Mouse (Mus musculus): Measurements from ENCODE around the gene Ssbp3. TPM values are rescaled to one million over a fixed set of nuclear protein-coding genes. Genes with fewer than 3 reads are reported as not detected.

Gene Ssbp3
- total RNA-seq, 2 experiments from 2014 or later: 157 TPM

- no peak for TF ChIP-seq CTCF (conservative IDR thresholded peaks at IDR 0.05)
- Histone ChIP-seq H3K27ac (no peak overlapping the region), H3K4me3 (no peak overlapping the region)
- no peak for DNase-seq (ENCODE audit: low spot score in 2 of 2)
These were observed 114.4 kb downstream of the Ssbp3 start for GRCm38 (mm10) chr4:107024899-107025298.

- Histone ChIP-seq H3K27ac (no peak overlapping the region), H3K4me3 (no peak overlapping the region)
- DNase-seq (ENCODE audit: low spot score in 2 of 2): no peak
- no peak for TF ChIP-seq CTCF (conservative IDR thresholded peaks at IDR 0.05)
These were observed 114.9 kb downstream of the Ssbp3 start for GRCm38 (mm10) chr4:107025369-107025768.

- no peak for TF ChIP-seq CTCF (conservative IDR thresholded peaks at IDR 0.05)
- no peak overlapping the region for H3K27ac ChIP-seq
- H3K4me3 ChIP-seq: no peak overlapping the region
- no peak for DNase-seq (ENCODE audit: low spot score in 2 of 2)
These were observed 116.0 kb downstream of the Ssbp3 start for GRCm38 (mm10) chr4:107026451-107026850.

GRCm38 (mm10) chr4:107035689-107036088, 125.2 kb downstream of the Ssbp3 start:
- DNase-seq (ENCODE audit: low spot score in 2 of 2): no peak
- H3K4me3 ChIP-seq: no peak overlapping the region
- TF ChIP-seq CTCF (conservative IDR thresholded peaks at IDR 0.05): no peak
- no peak overlapping the region for H3K27ac ChIP-seq

GRCm38 (mm10) chr4:107036985-107037384, 126.5 kb downstream of the Ssbp3 start:
- Histone ChIP-seq H3K27ac (no peak overlapping the region), H3K4me3 (no peak overlapping the region)
- TF ChIP-seq CTCF (conservative IDR thresholded peaks at IDR 0.05): no peak
- DNase-seq (ENCODE audit: low spot score in 2 of 2): no peak

GRCm38 (mm10) chr4:107038303-107038702, 127.8 kb downstream of the Ssbp3 start:
- no peak for TF ChIP-seq CTCF (conservative IDR thresholded peaks at IDR 0.05)
- Histone ChIP-seq H3K4me3 (no peak overlapping the region), H3K27ac (peak overlapping the region; percentile 43)
- DNase-seq (ENCODE audit: low spot score in 2 of 2): no peak

- no peak overlapping the region for H3K4me3 ChIP-seq
- DNase-seq (ENCODE audit: low spot score in 2 of 2): no peak
- TF ChIP-seq CTCF (conservative IDR thresholded peaks at IDR 0.05): no peak
- peak overlapping the region; percentile 43; the same call in 1 of the 2 replicates for H3K27ac ChIP-seq
These were observed 128.8 kb downstream of the Ssbp3 start for GRCm38 (mm10) chr4:107039270-107039669.

GRCm38 (mm10) chr4:107042304-107042703, 131.8 kb downstream of the Ssbp3 start:
- no peak for DNase-seq (ENCODE audit: low spot score in 2 of 2)
- Histone ChIP-seq H3K4me3 (no peak overlapping the region), H3K27ac (no peak overlapping the region)
- TF ChIP-seq CTCF (conservative IDR thresholded peaks at IDR 0.05): no peak

GRCm38 (mm10) chr4:107045188-107045587, 134.7 kb downstream of the Ssbp3 start:
- no peak for DNase-seq (ENCODE audit: low spot score in 2 of 2)
- no peak for TF ChIP-seq CTCF (conservative IDR thresholded peaks at IDR 0.05)
- Histone ChIP-seq H3K4me3 (no peak overlapping the region), H3K27ac (no peak overlapping the region)

- TF ChIP-seq CTCF (conservative IDR thresholded peaks at IDR 0.05): no peak
- Histone ChIP-seq H3K4me3 (no peak overlapping the region), H3K27ac (no peak overlapping the region)
- no peak for DNase-seq (ENCODE audit: low spot score in 2 of 2)
These were observed 137.3 kb downstream of the Ssbp3 start for GRCm38 (mm10) chr4:107047806-107048205.

- no peak overlapping the region for H3K4me3 ChIP-seq
- H3K27ac ChIP-seq: no peak overlapping the region
- DNase-seq (ENCODE audit: low spot score in 2 of 2): peak in 1 of 2 experiments; percentile 43
- TF ChIP-seq CTCF (conservative IDR thresholded peaks at IDR 0.05): no peak
These were observed 138.2 kb downstream of the Ssbp3 start for GRCm38 (mm10) chr4:107048568-107049162.

GRCm38 (mm10) chr4:107051889-107052288, 141.4 kb downstream of the Ssbp3 start:
- Histone ChIP-seq H3K27ac (peak overlapping the region; percentile 56; the same call in 1 of the 2 replicates), H3K4me3 (no peak overlapping the region)
- no peak for TF ChIP-seq CTCF (conservative IDR thresholded peaks at IDR 0.05)
- DNase-seq (ENCODE audit: low spot score in 2 of 2): no peak

- no peak overlapping the region for H3K4me3 ChIP-seq
- no peak for DNase-seq (ENCODE audit: low spot score in 2 of 2)
- TF ChIP-seq CTCF (conservative IDR thresholded peaks at IDR 0.05): no peak
- H3K27ac ChIP-seq: no peak overlapping the region
These were observed 142.6 kb downstream of the Ssbp3 start for GRCm38 (mm10) chr4:107052962-107053553.

- DNase-seq (ENCODE audit: low spot score in 2 of 2): no peak
- no peak for TF ChIP-seq CTCF (conservative IDR thresholded peaks at IDR 0.05)
- H3K27ac ChIP-seq: no peak overlapping the region
These were observed 145.6 kb downstream of the Ssbp3 start for GRCm38 (mm10) chr4:107056088-107056487.

More at GRCm38 (mm10) chr4:107056088-107056487, 145.6 kb downstream of the Ssbp3 start:
- H3K4me3 ChIP-seq: no peak overlapping the region

Data from layer of hippocampus, adult 2 months (tissue).